Mouse (Mus musculus): ENCODE data around the gene Cacna2d4. TPM values are rescaled to one million over a fixed set of nuclear protein-coding genes. Genes with fewer than 3 reads are reported as not detected.
A peak's percentile ranks its signal among the peaks of the same experiment; 100 is the strongest.

Gene Cacna2d4
- polyA plus RNA-seq, 1 experiment: 0.58 TPM

GRCm38 (mm10) chr6:119325978-119326377 lies 89.7 kb downstream of the Cacna2d4 start:
- TF ChIP-seq POLR2A (IDR thresholded peaks at IDR 0.05; ENCODE audit: insufficient read depth, low read length) (no peak), CTCF (IDR thresholded peaks at IDR 0.05; ENCODE audit: low read depth, low read length) (no peak), EP300 (IDR thresholded peaks at IDR 0.05; ENCODE audit: insufficient read depth, low read depth, low read length) (no peak)
- H3K27ac ChIP-seq (ENCODE audit: insufficient read depth, low read length): no peak overlapping the region
- no peak overlapping the region for H3K4me3 ChIP-seq (ENCODE audit: low read depth, low read length)
- no peak overlapping the region for H3K9ac ChIP-seq (ENCODE audit: low read depth, poor library complexity, severe bottlenecking)
- H3K27me3 ChIP-seq (ENCODE audit: control insufficient read depth, insufficient read depth, low read length, poor library complexity, severe bottlenecking): no peaks in the 10 kb centered on the region
- H3K9me3 ChIP-seq (replicated peaks; ENCODE audit: control insufficient read depth, insufficient read depth, low read length, poor library complexity, severe bottlenecking): no peaks in the 10 kb centered on the region
- no peaks in the 10 kb centered on the region for H3K36me3 ChIP-seq (ENCODE audit: control insufficient read depth, insufficient read depth, low read length, poor library complexity, severe bottlenecking)
- peaks cover 22% of the 10 kb centered on the region for H3K4me1 ChIP-seq (ENCODE audit: control insufficient read depth, insufficient read depth, low read length)

DNA sequence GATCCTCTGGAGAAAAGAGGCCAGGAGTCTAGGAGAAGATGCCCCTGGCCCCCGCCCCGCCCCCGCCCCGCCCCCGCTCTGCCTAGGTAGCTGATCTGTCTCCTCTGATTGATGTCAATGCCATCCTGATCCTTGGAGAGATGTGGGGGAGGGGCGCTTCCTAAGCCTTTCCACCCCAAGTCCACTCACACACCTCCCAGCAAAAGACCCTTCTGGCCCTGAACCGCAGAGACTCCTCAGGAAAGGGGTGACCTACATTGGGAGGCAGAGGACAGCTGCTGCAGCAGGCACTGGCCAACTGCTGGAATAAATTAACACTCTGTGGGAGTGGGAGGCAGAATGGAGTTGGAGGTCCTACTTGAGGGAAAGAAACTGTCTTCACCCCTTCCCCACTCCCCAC lies 90.2 kb downstream of the Cacna2d4 start:
- no peaks in the 10 kb centered on the region for H3K9me3 ChIP-seq (replicated peaks; ENCODE audit: control insufficient read depth, insufficient read depth, low read length, poor library complexity, severe bottlenecking)
- H3K27me3 ChIP-seq (ENCODE audit: control insufficient read depth, insufficient read depth, low read length, poor library complexity, severe bottlenecking): no peaks in the 10 kb centered on the region
- H3K4me1 ChIP-seq (ENCODE audit: control insufficient read depth, insufficient read depth, low read length): peaks cover 22% of the 10 kb centered on the region
- no peaks in the 10 kb centered on the region for H3K36me3 ChIP-seq (ENCODE audit: control insufficient read depth, insufficient read depth, low read length, poor library complexity, severe bottlenecking)
- H3K27ac ChIP-seq (ENCODE audit: insufficient read depth, low read length): no peak overlapping the region
- no peak for TF ChIP-seq EP300 (IDR thresholded peaks at IDR 0.05; ENCODE audit: insufficient read depth, low read depth, low read length)
- no peak for TF ChIP-seq CTCF (IDR thresholded peaks at IDR 0.05; ENCODE audit: low read depth, low read length)
- no peak for TF ChIP-seq POLR2A (IDR thresholded peaks at IDR 0.05; ENCODE audit: insufficient read depth, low read length)
- no peak overlapping the region for H3K4me3 ChIP-seq (ENCODE audit: low read depth, low read length)
- no peak overlapping the region for H3K9ac ChIP-seq (ENCODE audit: low read depth, poor library complexity, severe bottlenecking)

DNA sequence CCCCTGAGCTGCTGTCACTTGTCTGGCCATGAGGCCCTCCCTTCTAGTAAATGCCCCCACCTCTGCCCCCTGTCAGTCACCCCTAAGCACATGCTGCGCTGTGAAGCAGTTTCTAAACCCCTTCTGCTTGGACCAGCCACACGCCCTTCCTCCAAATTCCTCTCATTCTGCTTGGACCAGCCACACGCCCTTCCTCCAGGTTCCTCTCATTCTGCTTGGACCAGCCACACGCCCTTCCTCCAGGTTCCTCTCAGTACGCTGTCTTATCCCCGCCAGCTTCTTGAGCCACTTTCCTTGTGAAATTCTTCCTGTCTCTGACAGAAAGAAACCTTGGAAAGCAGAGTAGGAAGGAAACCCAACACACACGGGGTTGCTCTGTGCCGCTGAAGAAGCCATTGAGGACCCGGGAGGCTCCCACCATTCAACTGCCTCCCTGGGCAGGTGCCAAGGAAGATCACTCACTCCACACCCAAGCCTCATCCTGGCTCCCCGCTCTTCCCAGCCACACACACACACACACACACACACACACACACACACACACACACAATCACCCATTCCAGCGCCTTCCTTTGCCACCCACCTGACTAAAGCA lies 92.3 kb downstream of the Cacna2d4 start:
- no peak overlapping the region for H3K9ac ChIP-seq (ENCODE audit: low read depth, poor library complexity, severe bottlenecking)
- no peaks in the 10 kb centered on the region for H3K36me3 ChIP-seq (ENCODE audit: control insufficient read depth, insufficient read depth, low read length, poor library complexity, severe bottlenecking)
- peaks cover 22% of the 10 kb centered on the region for H3K4me1 ChIP-seq (ENCODE audit: control insufficient read depth, insufficient read depth, low read length)
- TF ChIP-seq CTCF (IDR thresholded peaks at IDR 0.05; ENCODE audit: low read depth, low read length): no peak
- no peak for TF ChIP-seq POLR2A (IDR thresholded peaks at IDR 0.05; ENCODE audit: insufficient read depth, low read length)
- TF ChIP-seq EP300 (IDR thresholded peaks at IDR 0.05; ENCODE audit: insufficient read depth, low read depth, low read length): no peak
- H3K27ac ChIP-seq (ENCODE audit: insufficient read depth, low read length): no peak overlapping the region
- H3K9me3 ChIP-seq (replicated peaks; ENCODE audit: control insufficient read depth, insufficient read depth, low read length, poor library complexity, severe bottlenecking): no peaks in the 10 kb centered on the region
- no peak overlapping the region for H3K4me3 ChIP-seq (ENCODE audit: low read depth, low read length)
- no peaks in the 10 kb centered on the region for H3K27me3 ChIP-seq (ENCODE audit: control insufficient read depth, insufficient read depth, low read length, poor library complexity, severe bottlenecking)

GRCm38 (mm10) chr6:119329215-119329714 lies 92.9 kb downstream of the Cacna2d4 start:
- Histone ChIP-seq H3K9me3 (replicated peaks; ENCODE audit: control insufficient read depth, insufficient read depth, low read length, poor library complexity, severe bottlenecking) (no peaks in the 10 kb centered on the region), H3K36me3 (ENCODE audit: control insufficient read depth, insufficient read depth, low read length, poor library complexity, severe bottlenecking) (no peaks in the 10 kb centered on the region), H3K4me3 (ENCODE audit: low read depth, low read length) (no peak overlapping the region), H3K9ac (ENCODE audit: low read depth, poor library complexity, severe bottlenecking) (no peak overlapping the region), H3K27me3 (ENCODE audit: control insufficient read depth, insufficient read depth, low read length, poor library complexity, severe bottlenecking) (no peaks in the 10 kb centered on the region), H3K27ac (ENCODE audit: insufficient read depth, low read length) (no peak overlapping the region), H3K4me1 (ENCODE audit: control insufficient read depth, insufficient read depth, low read length) (peaks cover 18% of the 10 kb centered on the region)
- TF ChIP-seq POLR2A (IDR thresholded peaks at IDR 0.05; ENCODE audit: insufficient read depth, low read length): no peak
- no peak for TF ChIP-seq EP300 (IDR thresholded peaks at IDR 0.05; ENCODE audit: insufficient read depth, low read depth, low read length)
- TF ChIP-seq CTCF (IDR thresholded peaks at IDR 0.05; ENCODE audit: low read depth, low read length): no peak

DNA sequence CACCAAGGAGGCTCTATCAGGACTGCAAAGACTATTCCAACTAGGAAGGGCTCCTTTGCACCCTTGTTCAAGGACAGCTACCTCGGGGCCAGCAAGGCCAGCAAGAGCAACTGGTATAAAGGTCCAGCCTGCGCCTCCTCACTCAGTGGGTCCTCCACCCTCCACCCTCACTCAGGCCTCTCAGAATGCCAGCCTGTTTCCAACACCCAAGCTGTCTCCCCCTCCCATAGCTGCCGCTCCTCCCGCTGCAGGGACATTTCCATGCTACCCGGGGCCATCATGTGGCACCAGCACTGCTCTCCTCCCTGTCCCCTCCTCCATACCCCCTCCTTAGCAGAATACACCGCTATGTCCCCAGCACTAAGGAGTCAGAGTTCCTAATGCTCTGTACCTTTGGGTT lies 93.6 kb downstream of the Cacna2d4 start:
- no peak overlapping the region for H3K9ac ChIP-seq (ENCODE audit: low read depth, poor library complexity, severe bottlenecking)
- TF ChIP-seq CTCF (IDR thresholded peaks at IDR 0.05; ENCODE audit: low read depth, low read length) (no peak), EP300 (IDR thresholded peaks at IDR 0.05; ENCODE audit: insufficient read depth, low read depth, low read length) (no peak), POLR2A (IDR thresholded peaks at IDR 0.05; ENCODE audit: insufficient read depth, low read length) (no peak)
- H3K36me3 ChIP-seq (ENCODE audit: control insufficient read depth, insufficient read depth, low read length, poor library complexity, severe bottlenecking): no peaks in the 10 kb centered on the region
- H3K27ac ChIP-seq (ENCODE audit: insufficient read depth, low read length): no peak overlapping the region
- H3K4me3 ChIP-seq (ENCODE audit: low read depth, low read length): peak overlapping the region; percentile 34
- no peaks in the 10 kb centered on the region for H3K9me3 ChIP-seq (replicated peaks; ENCODE audit: control insufficient read depth, insufficient read depth, low read length, poor library complexity, severe bottlenecking)
- peaks cover 18% of the 10 kb centered on the region for H3K4me1 ChIP-seq (ENCODE audit: control insufficient read depth, insufficient read depth, low read length)
- no peaks in the 10 kb centered on the region for H3K27me3 ChIP-seq (ENCODE audit: control insufficient read depth, insufficient read depth, low read length, poor library complexity, severe bottlenecking)

- TF ChIP-seq EP300 (IDR thresholded peaks at IDR 0.05; ENCODE audit: insufficient read depth, low read depth, low read length): no peak
- no peak for TF ChIP-seq POLR2A (IDR thresholded peaks at IDR 0.05; ENCODE audit: insufficient read depth, low read length)
- TF ChIP-seq CTCF (IDR thresholded peaks at IDR 0.05; ENCODE audit: low read depth, low read length): no peak
- no peaks in the 10 kb centered on the region for H3K27me3 ChIP-seq (ENCODE audit: control insufficient read depth, insufficient read depth, low read length, poor library complexity, severe bottlenecking)
- H3K9ac ChIP-seq (ENCODE audit: low read depth, poor library complexity, severe bottlenecking): no peak within 1 kb of the TSS
- no peak within 1 kb of the TSS for H3K27ac ChIP-seq (ENCODE audit: insufficient read depth, low read length)
- H3K4me3 ChIP-seq (ENCODE audit: low read depth, low read length): peak within 1 kb of the TSS; percentile 34
- H3K4me1 ChIP-seq (ENCODE audit: control insufficient read depth, insufficient read depth, low read length): peaks cover 15% of the 10 kb centered on the region
- H3K9me3 ChIP-seq (replicated peaks; ENCODE audit: control insufficient read depth, insufficient read depth, low read length, poor library complexity, severe bottlenecking): no peaks in the 10 kb centered on the region
- H3K36me3 ChIP-seq (ENCODE audit: control insufficient read depth, insufficient read depth, low read length, poor library complexity, severe bottlenecking): no peaks in the 10 kb centered on the region
These were observed 94.2 kb downstream of the Cacna2d4 start, which contains the start of gene Lrtm2 for GRCm38 (mm10) chr6:119330506-119330905. Lrtm2 (minus strand) TSS chr6:119330766.
